Mouse (Mus musculus): ENCODE measurements around the gene Gm13696.
A peak's percentile ranks its signal among the peaks of the same experiment; 100 is the strongest.
"Not testable (repeated sequence)": the region's sequence is repeated elsewhere in the genome, so short reads cannot be mapped to it uniquely, and the experiment has no call there.

Gm13696 gene

GRCm38 (mm10) chr2:83972823-83973222, at the start of gene Gm13696:
Gene Gm13696, plus strand, starts transcription at chr2:83973123.
- DNase-seq, result not testable (repeated sequence)

DNA sequence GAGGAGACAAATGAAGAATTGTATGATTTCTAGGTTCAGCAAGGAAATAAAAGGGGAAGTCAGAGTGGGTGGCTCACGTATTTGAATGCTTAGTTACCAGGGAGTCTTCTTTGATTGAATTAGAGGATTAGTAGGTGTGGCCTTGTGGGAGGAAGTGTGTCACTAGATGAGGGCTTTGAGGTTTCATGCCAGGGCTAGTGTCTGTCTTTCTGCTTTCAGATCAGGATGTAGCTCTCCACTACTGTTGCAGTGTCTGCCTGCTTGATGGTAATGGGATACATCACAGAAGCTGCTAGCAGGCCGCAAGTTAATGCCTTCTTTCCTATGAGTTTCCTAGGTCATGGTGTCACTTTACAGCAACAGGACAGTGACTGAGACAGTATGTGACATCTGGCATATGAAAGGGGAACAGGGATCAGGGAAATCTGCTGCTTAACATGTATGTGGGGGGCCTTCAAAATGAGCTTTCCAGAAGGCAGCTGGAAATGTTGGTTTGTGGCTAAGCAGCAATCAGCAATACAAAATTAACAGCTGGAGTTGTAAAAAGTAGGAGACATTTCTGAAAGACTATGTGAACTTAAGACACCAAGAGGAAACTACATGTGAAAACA, 43.3 kb upstream of the Gm13696 start:
- no peak for DNase-seq

DNA sequence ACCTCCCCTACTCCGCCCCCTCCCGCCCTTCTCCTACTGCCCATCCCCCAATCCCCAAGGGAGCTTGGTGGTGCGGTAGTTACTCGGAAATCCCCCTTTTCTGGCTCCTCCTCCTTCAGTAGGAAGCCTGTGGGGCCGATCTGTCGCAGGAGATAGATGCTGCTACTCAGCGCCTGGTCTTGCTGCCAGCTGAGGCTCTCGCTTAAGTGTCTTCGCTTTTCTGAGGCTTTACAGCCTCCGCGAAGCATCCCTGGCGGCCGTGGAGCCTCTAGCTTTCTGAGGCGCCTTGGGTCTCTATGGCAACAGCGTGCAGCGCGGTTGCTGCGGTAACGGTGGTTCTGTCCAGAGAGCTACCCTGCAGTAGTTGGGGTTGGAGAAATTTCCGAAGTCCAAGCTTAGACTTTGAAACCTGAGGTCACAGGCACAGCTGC, 32.0 kb upstream of the Gm13696 start, which contains the start of gene Zswim2:
Gene Zswim2, minus strand, starts transcription at position 298 of the 431 bp plus-strand sequence.
- peak; percentile 88 for DNase-seq

DNA sequence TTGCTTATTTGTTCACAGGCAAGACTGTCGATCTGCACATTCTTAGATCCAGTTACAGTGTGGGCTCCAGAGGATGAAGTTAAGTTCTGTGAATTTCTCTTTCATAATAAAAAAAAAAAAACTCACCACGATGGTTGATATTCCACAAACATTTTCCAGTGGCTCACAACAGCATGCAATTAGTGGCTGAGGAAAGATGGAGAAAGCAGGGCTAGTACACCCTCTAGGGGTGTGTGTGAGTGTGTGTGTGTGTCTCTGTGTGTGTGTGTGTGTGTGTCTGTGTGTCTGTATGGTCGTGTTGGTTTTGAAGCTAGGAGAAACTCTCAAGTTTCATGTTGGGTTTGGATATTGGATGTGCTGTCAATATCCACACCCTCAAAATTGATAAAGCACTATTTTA, 31.5 kb upstream of the Gm13696 start:
- DNase-seq, result no peak

- no peak for DNase-seq
These were observed 31.1 kb upstream of the Gm13696 start for GRCm38 (mm10) chr2:83941792-83942191.

DNA sequence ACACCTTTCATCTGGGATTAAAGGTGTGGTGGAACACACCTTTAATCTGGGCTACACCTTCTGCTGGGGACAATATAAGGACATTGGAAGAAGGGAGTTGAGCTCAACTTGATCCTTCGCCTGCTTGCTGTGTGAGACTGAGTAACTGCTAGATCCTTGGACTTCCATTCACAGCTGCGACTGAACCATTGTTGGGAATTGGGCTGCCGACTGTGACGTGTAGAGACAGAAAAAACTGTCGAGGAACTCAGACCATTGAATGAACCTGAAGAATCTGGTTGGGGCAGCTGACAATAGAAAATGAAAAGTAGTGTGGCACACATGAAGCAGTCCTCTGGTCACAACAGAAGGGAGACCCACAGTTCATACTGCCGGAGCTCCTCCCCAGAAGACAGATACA, 17.5 kb upstream of the Gm13696 start, which contains the start of gene Gm13698:
Gene Gm13698, plus strand, starts transcription at position 301 of the 400 bp plus-strand sequence.
- not testable (repeated sequence) for DNase-seq

GRCm38 (mm10) chr2:83961203-83961602, 11.7 kb upstream of the Gm13696 start, which contains the start of gene Gm13693:
Gene Gm13693, plus strand, starts transcription at chr2:83961503.
- not testable (repeated sequence) for DNase-seq

- not testable (repeated sequence) for DNase-seq
These were observed 5.9 kb upstream of the Gm13696 start, which contains the start of gene Gm13695 for GRCm38 (mm10) chr2:83967013-83967412. Gene Gm13695, plus strand, starts transcription at chr2:83967313.

DNA sequence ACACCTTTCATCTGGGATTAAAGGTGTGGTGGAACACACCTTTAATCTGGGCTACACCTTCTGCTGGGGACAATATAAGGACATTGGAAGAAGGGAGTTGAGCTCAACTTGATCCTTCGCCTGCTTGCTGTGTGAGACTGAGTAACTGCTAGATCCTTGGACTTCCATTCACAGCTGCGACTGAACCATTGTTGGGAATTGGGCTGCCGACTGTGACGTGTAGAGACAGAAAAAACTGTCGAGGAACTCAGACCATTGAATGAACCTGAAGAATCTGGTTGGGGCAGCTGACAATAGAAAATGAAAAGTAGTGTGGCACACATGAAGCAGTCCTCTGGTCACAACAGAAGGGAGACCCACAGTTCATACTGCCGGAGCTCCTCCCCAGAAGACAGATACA, 5.7 kb downstream of the Gm13696 start, which contains the start of gene Gm13694:
Gene Gm13694, plus strand, starts transcription at position 301 of the 400 bp plus-strand sequence.
- not testable (repeated sequence) for DNase-seq

DNA sequence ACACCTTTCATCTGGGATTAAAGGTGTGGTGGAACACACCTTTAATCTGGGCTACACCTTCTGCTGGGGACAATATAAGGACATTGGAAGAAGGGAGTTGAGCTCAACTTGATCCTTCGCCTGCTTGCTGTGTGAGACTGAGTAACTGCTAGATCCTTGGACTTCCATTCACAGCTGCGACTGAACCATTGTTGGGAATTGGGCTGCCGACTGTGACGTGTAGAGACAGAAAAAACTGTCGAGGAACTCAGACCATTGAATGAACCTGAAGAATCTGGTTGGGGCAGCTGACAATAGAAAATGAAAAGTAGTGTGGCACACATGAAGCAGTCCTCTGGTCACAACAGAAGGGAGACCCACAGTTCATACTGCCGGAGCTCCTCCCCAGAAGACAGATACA, 11.5 kb downstream of the Gm13696 start, which contains the start of gene Gm13697:
Gene Gm13697, plus strand, starts transcription at position 301 of the 400 bp plus-strand sequence.
- not testable (repeated sequence) for DNase-seq

- not testable (repeated sequence) for DNase-seq
These were observed 17.3 kb downstream of the Gm13696 start, which contains the start of gene Gm13691 for GRCm38 (mm10) chr2:83990253-83990652. Gene Gm13691, plus strand, starts transcription at chr2:83990553.

DNA sequence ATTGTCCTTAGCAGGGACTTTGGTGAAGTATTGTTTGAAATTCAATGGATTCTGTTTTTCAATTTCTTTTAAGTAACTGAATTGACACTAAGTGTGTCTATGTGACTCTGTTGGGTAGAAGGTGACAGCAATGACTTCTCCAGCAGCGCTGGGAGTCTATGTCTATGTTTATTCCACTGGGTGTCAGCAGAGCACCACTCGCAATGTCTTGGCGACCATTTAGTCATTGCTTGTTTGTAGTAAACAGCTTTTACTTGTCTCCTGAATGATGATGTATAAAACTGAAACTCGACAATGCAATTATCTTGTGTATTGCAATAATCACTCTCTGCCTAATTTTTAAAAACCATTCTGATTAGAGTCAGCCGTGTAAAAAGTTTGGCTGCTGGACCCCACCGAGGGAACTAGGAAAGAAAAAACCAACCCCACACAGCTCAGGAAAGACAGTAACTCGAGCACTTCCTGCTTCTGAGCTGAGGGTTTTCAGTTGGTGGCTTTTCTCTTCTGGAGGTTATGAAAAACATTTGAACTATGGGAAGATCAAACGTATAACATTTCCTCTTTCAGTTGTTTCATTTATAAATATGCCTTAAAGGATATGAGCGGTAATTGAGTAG, 20.8 kb downstream of the Gm13696 start:
- DNase-seq, result not testable (repeated sequence)

GRCm38 (mm10) chr2:83994526-83994925, 21.6 kb downstream of the Gm13696 start:
- DNase-seq, result not testable (repeated sequence)

DNA sequence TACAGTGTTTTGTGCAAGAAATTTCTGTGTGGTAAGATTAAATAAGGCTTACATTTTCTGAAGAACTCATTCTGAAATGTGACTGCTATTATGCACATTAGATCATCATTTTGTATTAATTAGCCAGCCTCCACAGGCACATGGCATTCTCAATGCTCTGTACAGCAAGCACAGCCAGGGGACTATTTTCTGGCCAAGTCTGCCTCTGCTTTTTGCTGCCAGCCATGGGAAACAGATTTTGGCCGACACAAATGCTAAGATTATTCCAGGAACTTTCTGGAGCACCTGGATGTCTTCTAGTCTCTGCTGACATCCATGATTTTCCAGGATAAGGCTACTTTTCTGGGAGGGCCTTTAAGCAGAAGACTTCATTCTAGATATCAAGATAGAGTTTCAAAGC, 36.0 kb downstream of the Gm13696 start:
- peak; percentile 79 for DNase-seq

- no peak for DNase-seq
These were observed 36.9 kb downstream of the Gm13696 start for GRCm38 (mm10) chr2:84009818-84010217.

DNA sequence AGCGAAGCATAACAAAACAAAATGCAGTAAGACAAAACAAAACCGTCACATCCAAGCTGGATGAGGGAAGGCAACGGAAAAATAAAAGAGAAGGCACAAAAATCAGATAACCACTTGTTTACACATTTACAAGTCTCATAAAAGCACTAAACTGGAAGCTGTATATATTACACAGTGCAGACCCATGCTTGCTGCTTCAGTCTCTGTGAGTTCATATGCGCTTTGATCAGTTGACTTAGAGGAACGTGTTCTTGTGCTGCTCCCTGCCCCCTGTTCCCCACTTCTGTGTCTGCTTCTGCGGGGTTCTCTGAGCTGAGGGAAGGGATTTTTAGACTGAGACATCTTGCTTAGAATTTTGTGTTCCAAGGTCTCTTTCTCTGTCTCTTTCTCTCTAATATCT, 41.6 kb downstream of the Gm13696 start:
- no peak for DNase-seq

DNA sequence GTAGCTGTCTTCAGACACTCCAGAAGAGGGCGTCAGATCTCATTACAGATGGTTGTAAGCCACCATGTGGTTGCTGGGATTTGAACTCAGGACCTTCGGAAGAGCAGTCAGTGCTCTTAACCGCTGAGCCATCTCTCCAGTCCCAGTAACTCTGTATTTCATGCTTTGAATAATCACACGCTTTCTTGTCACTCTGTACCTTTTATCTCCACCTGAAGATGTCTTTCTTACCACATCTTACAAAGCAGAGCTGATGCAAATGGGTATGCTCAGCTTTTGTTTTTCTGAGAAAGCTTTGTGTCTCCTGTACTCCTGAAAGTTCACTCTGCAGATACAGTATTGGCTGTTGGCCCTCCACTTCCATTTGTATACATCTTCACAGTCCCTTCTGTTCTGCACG, 43.4 kb downstream of the Gm13696 start:
- DNase-seq, result not testable (repeated sequence)

DNA sequence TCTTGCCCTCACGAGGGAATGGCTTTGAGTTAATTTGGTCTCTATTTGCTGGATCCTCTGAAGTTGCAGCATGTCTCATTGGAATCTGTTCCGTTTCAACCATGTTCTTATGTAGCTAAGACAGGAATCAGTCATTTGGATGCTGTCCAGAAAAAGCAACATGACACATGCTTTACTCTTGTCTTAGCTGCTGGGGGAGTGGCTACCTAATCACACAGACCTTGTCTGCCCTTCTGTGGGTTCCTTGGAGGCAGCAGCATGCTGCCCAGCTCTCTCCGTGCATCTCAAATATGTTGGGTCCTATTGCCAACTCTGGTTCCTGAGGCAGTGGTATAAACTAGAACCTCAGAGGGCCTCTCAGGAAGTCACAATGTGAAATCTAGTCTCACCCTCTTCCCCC, 45.4 kb downstream of the Gm13696 start:
- DNase-seq, result no peak

DNA sequence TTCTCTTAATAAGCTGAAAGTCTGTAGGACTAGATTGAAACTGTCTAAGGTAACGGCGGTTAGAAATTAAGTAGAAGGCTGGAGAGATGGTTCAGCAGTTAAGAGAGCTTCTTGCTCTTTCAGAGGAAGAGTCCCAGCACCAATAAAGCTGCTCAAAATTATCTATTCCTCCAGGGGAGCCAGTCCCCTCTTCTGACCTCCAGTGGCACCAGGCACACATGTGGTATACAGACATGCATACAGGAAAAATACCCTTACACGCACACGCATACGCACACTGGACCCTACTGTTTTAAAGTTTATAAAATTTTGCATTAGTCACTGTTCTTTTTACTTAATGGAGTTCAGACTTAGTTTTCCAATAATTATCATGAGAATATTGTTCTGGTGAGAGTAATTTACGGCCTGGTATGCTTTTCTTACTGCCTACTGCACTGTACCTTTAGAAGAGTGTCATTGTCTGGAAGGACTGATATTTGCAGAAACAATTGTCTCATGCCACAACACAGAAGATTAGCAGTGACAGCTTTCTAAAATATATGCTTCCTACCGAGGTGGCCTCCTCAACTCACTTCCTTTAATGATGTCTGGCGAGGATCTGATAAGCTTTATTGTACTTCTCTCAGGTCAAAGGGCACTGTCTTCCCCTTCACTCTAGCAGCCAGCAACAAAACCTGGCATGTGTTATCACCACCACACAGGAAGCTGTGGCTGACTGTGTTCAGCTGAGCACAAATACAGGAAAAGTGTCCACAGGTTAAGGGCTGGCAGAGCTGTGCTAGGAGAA, 46.8 kb downstream of the Gm13696 start:
- DNase-seq, result no peak

GRCm38 (mm10) chr2:84021930-84022329, 49.0 kb downstream of the Gm13696 start:
- no peak for DNase-seq

DNA sequence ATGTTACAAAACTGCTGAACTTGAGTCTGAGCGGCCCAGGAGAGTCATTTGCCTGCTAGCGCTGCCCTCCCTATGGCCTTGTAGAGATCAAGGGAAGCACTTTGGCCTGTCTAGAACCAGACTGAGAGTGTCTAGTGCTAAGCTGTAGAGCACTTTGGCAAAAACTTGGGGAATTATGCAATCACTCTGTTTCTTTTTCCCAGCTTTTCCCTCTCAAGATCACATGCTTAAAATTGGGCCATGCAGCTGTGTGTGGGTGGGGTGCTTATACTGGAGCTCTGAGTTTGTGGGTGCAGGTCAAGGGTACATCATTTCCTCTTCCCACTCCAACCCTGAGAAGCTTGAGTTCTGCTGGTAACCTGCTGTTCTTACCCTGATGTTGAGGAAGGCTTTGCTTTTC, 50.0 kb downstream of the Gm13696 start:
- peak; percentile 22 for DNase-seq

GRCm38 (mm10) chr2:84023319-84023718, 50.4 kb downstream of the Gm13696 start:
- DNase-seq, result no peak

Data from layer of hippocampus, adult 9-11 months (tissue).